Mouse (Mus musculus) neutrophil, adult 65 days (primary cell): Measurements from ENCODE around the gene 4933402E13Rik. TPM values are rescaled to one million over a fixed set of nuclear protein-coding genes. Genes with fewer than 3 reads are reported as not detected.

Experiments used
- total RNA-seq: library from RNA; stranded (reverse); gene quantifications from 2 replicates; pipeline ENCODE4 v1.2.4, GENCODE M21; 2023

4933402E13Rik gene
- total RNA-seq, result not detected in 2 replicates

GRCm38 (mm10) chrX:62283199-62283598 is at the start of gene 4933402E13Rik:
Gene 4933402E13Rik (plus strand): TSS chrX:62283499.

Other genes starting within 250 kb of the 4933402E13Rik start
- gene 4931400O07Rik, start 184.5 kb downstream of the 4933402E13Rik start, total RNA-seq, result not detected in 2 replicates